Mouse (Mus musculus): ENCODE measurements at regions not wholly inside any gene's neighbourhood (a gene's known extent, or its start where the extent isn't known, plus 50 kb on each side); places are given as distances from the start of the nearest gene placed in this dataset.

GRCm38 (mm10) chr7:133288236-133288635 lies 164.1 kb upstream of the Ctbp2 start:
- no peak for TF ChIP-seq CTCF (IDR thresholded peaks at IDR 0.05; ENCODE audit: control insufficient read depth, insufficient read depth, low read length)
- no peak for TF ChIP-seq POLR2A (IDR thresholded peaks at IDR 0.05; ENCODE audit: borderline replicate concordance, control insufficient read depth, low read depth, low read length)

All from bone marrow, adult 2 months (tissue).